Mouse (Mus musculus): Measurements from ENCODE around the gene Dact2.

Gene Dact2

GRCm38 (mm10) chr17:14237134-14237533 lies 33.0 kb upstream of the Dact2 start:
- no peak for TF ChIP-seq NANOG (IDR thresholded peaks at IDR 0.05; ENCODE audit: borderline replicate concordance, low read length)
- Histone ChIP-seq H3K4me3 (replicated peaks; ENCODE audit: low read length) (no peak overlapping the region), H3K9me3 (ENCODE audit: low read length) (no peaks in the 10 kb centered on the region), H3K4me1 (replicated peaks; ENCODE audit: low read depth, low read length) (no peaks in the 10 kb centered on the region), H3K27me3 (ENCODE audit: insufficient read depth, low read length) (peaks cover 36% of the 10 kb centered on the region), H3K36me3 (ENCODE audit: insufficient read depth, low read length) (no peaks in the 10 kb centered on the region)

DNA sequence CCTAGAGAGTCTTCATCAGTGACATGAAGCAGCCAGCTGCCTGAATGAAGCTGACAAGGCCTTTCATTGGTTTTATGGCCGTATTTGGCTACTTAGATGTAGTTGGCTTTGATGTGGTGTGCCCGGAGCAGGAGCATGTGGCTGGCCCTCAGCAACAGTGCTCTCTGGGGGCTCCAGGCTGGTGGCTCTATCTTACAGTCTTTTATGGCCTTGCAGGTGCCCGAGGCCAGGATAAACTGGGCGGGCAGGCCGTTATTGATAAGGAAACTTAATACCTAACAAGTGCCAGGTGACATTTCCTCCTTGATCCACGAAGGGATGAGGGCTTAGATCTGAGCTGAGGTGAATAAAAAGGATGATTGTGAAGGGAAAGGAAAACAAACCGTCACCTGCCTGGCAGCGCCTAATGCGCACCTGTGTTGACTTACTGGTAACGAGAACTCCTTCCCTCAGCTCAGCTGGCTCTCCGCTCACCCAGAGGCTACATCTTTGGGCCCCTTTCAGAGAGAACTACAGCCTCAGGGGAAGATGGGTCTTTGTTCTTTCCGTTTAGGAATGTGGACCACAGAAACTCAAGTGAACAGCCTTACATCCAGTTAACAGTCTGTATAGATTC lies 30.8 kb upstream of the Dact2 start:
- Histone ChIP-seq H3K4me3 (replicated peaks; ENCODE audit: low read length) (no peak overlapping the region), H3K27me3 (ENCODE audit: insufficient read depth, low read length) (peaks cover 38% of the 10 kb centered on the region), H3K9me3 (ENCODE audit: low read length) (no peaks in the 10 kb centered on the region), H3K36me3 (ENCODE audit: insufficient read depth, low read length) (no peaks in the 10 kb centered on the region), H3K4me1 (replicated peaks; ENCODE audit: low read depth, low read length) (no peaks in the 10 kb centered on the region)
- no peak for TF ChIP-seq POU5F1 (IDR thresholded peaks at IDR 0.05; ENCODE audit: borderline replicate concordance, low read length)
- no peak for TF ChIP-seq CTCF (conservative IDR thresholded peaks at IDR 0.05; ENCODE audit: low read length)
- no peak for TF ChIP-seq NANOG (IDR thresholded peaks at IDR 0.05; ENCODE audit: borderline replicate concordance, low read length)

- H3K4me1 ChIP-seq (replicated peaks; ENCODE audit: low read depth, low read length) = no peaks in the 10 kb centered on the region
- peak; percentile 31; the same call in 1 of the 2 replicates for TF ChIP-seq CTCF (conservative IDR thresholded peaks at IDR 0.05; ENCODE audit: low read length)
- TF ChIP-seq NANOG (IDR thresholded peaks at IDR 0.05; ENCODE audit: borderline replicate concordance, low read length) = no peak
- H3K9me3 ChIP-seq (ENCODE audit: low read length) = no peaks in the 10 kb centered on the region
- H3K36me3 ChIP-seq (ENCODE audit: insufficient read depth, low read length) = no peaks in the 10 kb centered on the region
- H3K27me3 ChIP-seq (ENCODE audit: insufficient read depth, low read length) = peaks cover 37% of the 10 kb centered on the region
- H3K4me3 ChIP-seq (replicated peaks; ENCODE audit: low read length) = no peak overlapping the region
Observed at GRCm38 (mm10) chr17:14233658-14234057, 29.6 kb upstream of the Dact2 start.

GRCm38 (mm10) chr17:14232629-14233028 lies 28.5 kb upstream of the Dact2 start:
- H3K4me3 ChIP-seq (replicated peaks; ENCODE audit: low read length) = no peak overlapping the region
- H3K36me3 ChIP-seq (ENCODE audit: insufficient read depth, low read length) = no peaks in the 10 kb centered on the region
- no peak for TF ChIP-seq NANOG (IDR thresholded peaks at IDR 0.05; ENCODE audit: borderline replicate concordance, low read length)
- peak; percentile 46 for TF ChIP-seq CTCF (conservative IDR thresholded peaks at IDR 0.05; ENCODE audit: low read length)
- no peak for TF ChIP-seq POU5F1 (IDR thresholded peaks at IDR 0.05; ENCODE audit: borderline replicate concordance, low read length)
- H3K4me1 ChIP-seq (replicated peaks; ENCODE audit: low read depth, low read length) = no peaks in the 10 kb centered on the region; the same call in 1 of the 2 replicates
- peaks cover 33% of the 10 kb centered on the region for H3K27me3 ChIP-seq (ENCODE audit: insufficient read depth, low read length)
- no peaks in the 10 kb centered on the region for H3K9me3 ChIP-seq (ENCODE audit: low read length)

DNA sequence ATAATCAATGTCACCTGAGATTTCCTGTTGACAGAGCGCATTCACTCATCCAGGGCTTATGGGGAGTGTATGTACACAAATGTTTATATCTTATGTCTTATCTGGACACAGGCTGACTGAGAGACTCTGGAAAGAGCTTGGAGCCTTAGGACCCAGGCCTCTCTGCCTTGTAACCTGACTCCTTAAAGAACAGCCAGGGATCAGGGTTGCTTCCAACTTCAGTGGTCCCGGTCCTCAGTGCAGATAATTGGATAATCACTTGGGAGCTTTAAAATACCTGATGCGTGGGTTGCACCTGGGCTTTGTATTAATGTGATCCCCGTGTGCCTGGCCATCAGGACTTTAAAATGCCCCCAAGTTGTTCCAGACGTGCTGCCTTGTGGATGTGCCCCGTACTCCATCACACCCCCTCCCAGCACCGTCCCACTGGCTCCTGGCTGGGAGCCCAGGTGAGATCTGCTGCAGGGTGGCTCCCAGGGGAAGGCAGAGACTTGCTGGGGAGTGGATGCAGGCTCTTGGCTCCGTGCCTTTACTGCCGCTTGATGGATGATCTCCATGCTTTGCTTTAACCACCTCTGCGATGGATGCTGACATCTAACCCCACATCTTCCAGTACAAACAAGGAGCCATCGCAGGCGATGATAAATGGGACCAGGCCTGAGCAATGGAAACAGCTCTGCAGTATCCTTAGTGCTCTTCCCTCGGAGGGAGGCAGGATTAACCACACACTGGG lies 26.8 kb upstream of the Dact2 start:
- Histone ChIP-seq H3K4me3 (replicated peaks; ENCODE audit: low read length) (no peak overlapping the region), H3K9me3 (ENCODE audit: low read length) (no peaks in the 10 kb centered on the region), H3K36me3 (ENCODE audit: insufficient read depth, low read length) (no peaks in the 10 kb centered on the region), H3K27me3 (ENCODE audit: insufficient read depth, low read length) (peaks cover 34% of the 10 kb centered on the region), H3K4me1 (replicated peaks; ENCODE audit: low read depth, low read length) (peaks cover 9% of the 10 kb centered on the region; the same call in 1 of the 2 replicates)
- TF ChIP-seq CTCF (conservative IDR thresholded peaks at IDR 0.05; ENCODE audit: low read length) (no peak), NANOG (IDR thresholded peaks at IDR 0.05; ENCODE audit: borderline replicate concordance, low read length) (no peak)

DNA sequence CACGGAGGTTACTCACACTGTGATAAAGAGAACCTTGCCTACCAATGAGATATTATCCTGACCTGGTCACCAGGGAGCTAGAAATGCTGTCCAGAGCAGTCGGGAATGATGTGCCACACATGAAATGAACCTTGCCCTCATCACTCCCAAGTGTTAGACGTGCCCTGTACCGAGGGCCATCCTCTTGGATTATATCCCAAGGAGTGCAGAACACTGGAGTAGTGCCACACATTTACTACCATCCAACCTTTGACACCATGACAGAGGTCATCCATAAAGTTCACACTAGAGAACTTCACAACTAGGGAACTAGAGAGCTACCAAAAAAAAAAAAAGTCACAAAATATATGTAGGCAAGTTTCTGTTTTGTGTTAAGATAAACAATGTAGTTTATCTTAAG lies 24.3 kb upstream of the Dact2 start:
- TF ChIP-seq POU5F1 (IDR thresholded peaks at IDR 0.05; ENCODE audit: borderline replicate concordance, low read length) (no peak), NANOG (IDR thresholded peaks at IDR 0.05; ENCODE audit: borderline replicate concordance, low read length) (no peak), CTCF (conservative IDR thresholded peaks at IDR 0.05; ENCODE audit: low read length) (no peak)
- H3K4me1 ChIP-seq (replicated peaks; ENCODE audit: low read depth, low read length) = peaks cover 10% of the 10 kb centered on the region; the same call in 1 of the 2 replicates
- no peaks in the 10 kb centered on the region for H3K9me3 ChIP-seq (ENCODE audit: low read length)
- no peaks in the 10 kb centered on the region for H3K36me3 ChIP-seq (ENCODE audit: insufficient read depth, low read length)
- H3K27me3 ChIP-seq (ENCODE audit: insufficient read depth, low read length) = peaks cover 30% of the 10 kb centered on the region; the same call in 1 of the 2 replicates
- no peak overlapping the region for H3K4me3 ChIP-seq (replicated peaks; ENCODE audit: low read length)

DNA sequence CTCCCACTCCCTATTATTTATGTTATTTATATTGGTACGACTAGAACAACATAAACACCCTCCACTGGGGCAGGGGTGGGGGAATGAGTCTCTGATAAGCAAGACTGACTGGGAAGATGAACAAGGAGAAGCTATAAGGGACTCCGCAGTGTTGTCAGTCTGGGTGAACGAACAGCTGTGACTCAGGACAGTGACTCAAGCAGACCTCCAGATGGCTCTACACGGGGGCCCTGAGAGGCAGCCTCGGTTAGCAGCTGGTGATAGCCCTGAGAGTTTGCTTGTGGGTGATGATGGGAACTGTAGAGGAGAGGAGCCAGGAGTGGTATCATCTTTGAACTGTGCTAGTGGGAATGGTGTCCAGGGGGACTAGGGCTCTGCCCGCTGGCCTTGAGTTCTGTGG lies 23.5 kb upstream of the Dact2 start:
- Histone ChIP-seq H3K27me3 (ENCODE audit: insufficient read depth, low read length) (peaks cover 30% of the 10 kb centered on the region; the same call in 1 of the 2 replicates), H3K36me3 (ENCODE audit: insufficient read depth, low read length) (no peaks in the 10 kb centered on the region), H3K4me3 (replicated peaks; ENCODE audit: low read length) (no peak overlapping the region), H3K4me1 (replicated peaks; ENCODE audit: low read depth, low read length) (peaks cover 13% of the 10 kb centered on the region), H3K9me3 (ENCODE audit: low read length) (no peaks in the 10 kb centered on the region)
- no peak for TF ChIP-seq CTCF (conservative IDR thresholded peaks at IDR 0.05; ENCODE audit: low read length)
- TF ChIP-seq NANOG (IDR thresholded peaks at IDR 0.05; ENCODE audit: borderline replicate concordance, low read length) = no peak
- no peak for TF ChIP-seq POU5F1 (IDR thresholded peaks at IDR 0.05; ENCODE audit: borderline replicate concordance, low read length)

DNA sequence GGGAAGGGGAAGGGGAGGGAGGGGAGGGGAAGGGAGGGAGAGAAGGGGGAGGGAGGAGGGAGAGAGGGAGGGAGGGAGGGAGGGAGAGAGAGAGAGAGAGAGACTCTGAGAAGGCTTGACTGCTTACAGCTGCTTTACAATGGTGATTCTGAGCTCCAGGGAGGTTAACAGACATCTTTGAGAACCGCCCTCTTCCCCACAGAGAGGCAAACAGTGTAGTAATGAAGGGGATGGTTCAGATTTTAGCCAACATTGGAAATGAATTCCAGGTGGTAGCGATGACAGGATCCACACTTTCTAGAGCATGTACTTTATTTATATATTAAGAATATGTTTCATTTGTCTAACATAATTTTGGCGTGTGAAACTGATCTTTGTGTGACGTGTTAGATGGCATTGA lies 22.7 kb upstream of the Dact2 start:
- Histone ChIP-seq H3K4me1 (replicated peaks; ENCODE audit: low read depth, low read length) (peaks cover 21% of the 10 kb centered on the region), H3K27me3 (ENCODE audit: insufficient read depth, low read length) (peaks cover 30% of the 10 kb centered on the region; the same call in 1 of the 2 replicates), H3K9me3 (ENCODE audit: low read length) (no peaks in the 10 kb centered on the region), H3K36me3 (ENCODE audit: insufficient read depth, low read length) (no peaks in the 10 kb centered on the region), H3K4me3 (replicated peaks; ENCODE audit: low read length) (no peak overlapping the region)
- TF ChIP-seq POU5F1 (IDR thresholded peaks at IDR 0.05; ENCODE audit: borderline replicate concordance, low read length) = no peak
- TF ChIP-seq NANOG (IDR thresholded peaks at IDR 0.05; ENCODE audit: borderline replicate concordance, low read length) = no peak
- no peak for TF ChIP-seq CTCF (conservative IDR thresholded peaks at IDR 0.05; ENCODE audit: low read length)

Measured in E14TG2a.4 (cell line).